Mouse (Mus musculus): ENCODE results near the gene Orc5. TPM values are rescaled to one million over a fixed set of nuclear protein-coding genes. Genes with fewer than 3 reads are reported as not detected.

Orc5 gene
- polyA plus RNA-seq, 1 experiment from 2014 or later, result 47.1 TPM

Other genes starting within 250 kb of the Orc5 start
- 22.0 and 23.9 TPM in 2 replicates for gene Reln, start 205.7 kb downstream of the Orc5 start, polyA plus RNA-seq (2015; fragmentation: Nextera tagmentation; extraction: Ambion mirVana)
- 0.05 TPM in 1 of 2 replicates, not detected in the other for gene Lhfpl3, start 195.6 kb upstream of the Orc5 start, polyA plus RNA-seq (2015; fragmentation: Nextera tagmentation; extraction: Ambion mirVana)